In the genomic region with DNA sequence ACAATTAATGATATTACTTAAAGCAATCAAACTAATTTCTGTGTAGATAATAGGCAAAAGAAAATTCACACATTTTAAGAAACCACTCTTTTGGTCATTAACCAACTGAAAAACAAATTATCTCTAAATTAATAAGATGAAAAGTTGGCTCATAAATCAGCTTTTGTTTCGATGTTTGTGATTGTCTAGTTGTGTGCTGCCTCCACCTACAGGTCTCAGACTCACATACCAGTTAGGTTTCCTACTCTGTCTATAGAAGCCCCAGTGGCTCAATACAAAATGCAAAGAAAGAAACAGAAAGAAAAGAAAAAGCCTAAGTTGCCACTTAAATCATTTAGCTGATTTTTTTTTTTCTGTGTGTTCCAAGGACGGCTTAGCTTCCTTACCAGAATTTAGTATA, we compare ENCODE assay signal across 20 mouse cellular contexts. TPM values are rescaled to one million over a fixed set of nuclear protein-coding genes. Genes with fewer than 3 reads are reported as not detected.
A peak's percentile ranks its signal among the peaks of the same experiment; 100 is the strongest.
DNase-seq lines count a peak whose midpoint lies in the region; ATAC-seq and TF ChIP-seq lines count a peak whose summit lies in the region.
"Had no signal": no experiment of that assay in that cellular context is flagged by ENCODE, and none has a peak within 500 bp of the region (broad histone marks: within the 10 kb centered on the region; RNA-seq: fewer than 3 reads in every experiment).

No protein-coding gene starts in this region.

- peak overlapping the region; percentile 92 for H3K4me3 ChIP-seq in layer of hippocampus, adult 2 months
- no peak overlapping the region for H3K4me3 ChIP-seq in neural tube, embryonic 15.5 days (replicated peaks)
- H3K4me3 ChIP-seq: limb, embryonic 13.5 days; liver, embryonic 15.5 days had no signal

- DNase-seq in embryo, embryonic 10 days (ENCODE audit: low spot score) = peak; percentile 10
- DNase-seq in embryo, embryonic 9.5 days (ENCODE audit: extremely low spot score) = no peak
- peak in 1 of 2 experiments; percentile 32 for DNase-seq in layer of hippocampus, adult 2 months (ENCODE audit: low spot score in 2 of 2)
- no peak for DNase-seq in layer of hippocampus, adult 11-12 months (ENCODE audit: low spot score)
- DNase-seq in embryo, embryonic 10.5 days (ENCODE audit: low spot score) = peak; percentile 14
- DNase-seq in spleen, adult 12 weeks (ENCODE audit: low spot score) = no peak
- DNase-seq: adrenal gland, postnatal 36 days; cerebellum, postnatal 36 days; kidney, adult 9 months; lung, postnatal 10 days; thymus, postnatal 14 days had no signal

- H3K36me3 ChIP-seq in neural tube, embryonic 15.5 days = no peaks in the 10 kb centered on the region
- H3K36me3 ChIP-seq: limb, embryonic 13.5 days; liver, embryonic 15.5 days had no signal

- no peak overlapping the region for H3K9ac ChIP-seq in neural tube, embryonic 15.5 days (replicated peaks)
- H3K9ac ChIP-seq: limb, embryonic 13.5 days; liver, embryonic 15.5 days had no signal

- peak overlapping the region; percentile 100 for H3K27ac ChIP-seq in layer of hippocampus, adult 2 months
- H3K27ac ChIP-seq in neural tube, embryonic 15.5 days (replicated peaks) = no peak overlapping the region
- H3K27ac ChIP-seq: limb, embryonic 13.5 days; liver, embryonic 15.5 days had no signal

- H3K4me1 ChIP-seq in neural tube, embryonic 15.5 days = peaks cover 24% of the 10 kb centered on the region
- H3K4me1 ChIP-seq: liver, embryonic 15.5 days had no signal

- H3K4me2 ChIP-seq in neural tube, embryonic 15.5 days = peak overlapping the region; percentile 81; the same call in 1 of the 2 replicates
- H3K4me2 ChIP-seq: limb, embryonic 13.5 days; liver, embryonic 15.5 days had no signal

- TF ChIP-seq CTCF in layer of hippocampus, adult 2 months (conservative IDR thresholded peaks at IDR 0.05) = peak; percentile 77

- no peak for ATAC-seq in neural tube, embryonic 15.5 days (ENCODE audit: low FRiP score)
- no peak for ATAC-seq in erythroid progenitor cell, adult 5-6 weeks (replicated peaks; ENCODE audit: low FRiP score, poor library complexity, severe bottlenecking)
- ATAC-seq: activated CD4-positive, CD25-positive, alpha-beta regulatory T cell, adult 4 months; inflammation-experienced regulatory T-cells, adult 6 months had no signal

- WGBS in neural tube, embryonic 15.5 days = 55% methylated on average over 2 of the region's 2 CpGs

- no peaks in the 10 kb centered on the region for H3K9me3 ChIP-seq in neural tube, embryonic 15.5 days (replicated peaks)
- H3K9me3 ChIP-seq: limb, embryonic 13.5 days; liver, embryonic 15.5 days had no signal

- H3K27me3 ChIP-seq in neural tube, embryonic 15.5 days (replicated peaks) = no peaks in the 10 kb centered on the region

RNA-seq across cellular contexts. Expression of gene Gabra2, which starts 1.8 kb away (rescaled TPM):
- total RNA-seq in layer of hippocampus, adult 2 months (2021) = 100 to 1,000 TPM; 140 to 145 TPM
- 42.8 and 54.0 TPM in 2 replicates for polyA plus RNA-seq in neural tube, embryonic 15.5 days (2015; fragmentation: Nextera tagmentation; extraction: Ambion mirVana)
- total RNA-seq in erythroid progenitor cell, adult 5-6 weeks (2015; ENCODE audit: low replicate concordance) = not detected in 2 replicates
- total RNA-seq in erythroid progenitor cell, adult 5-6 weeks (2017; ENCODE audit: low replicate concordance) = not detected in 2 replicates
- total RNA-seq: granulocyte monocyte progenitor cell, adult 5-6 weeks; megakaryocyte-erythroid progenitor cell, adult 5-6 weeks had no signal
- polyA plus RNA-seq: activated CD4-positive, CD25-positive, alpha-beta regulatory T cell, adult 4 months; small intestine, adult 2 months had no signal

Comparison
In these comparisons a context has a peak if more than half of its experiments do, and no peak if none do; other contexts are left out.
1. DNase-seq: peak in embryo, embryonic 10 days (single experiment) and embryo, embryonic 10.5 days (single experiment); none in embryo, embryonic 9.5 days (single experiment), layer of hippocampus, adult 11-12 months (single experiment) and spleen, adult 12 weeks (single experiment).
2. RNA of gene Gabra2, which starts 1.8 kb away (total RNA-seq): 140 to 145 TPM in layer of hippocampus, adult 2 months; not detected in erythroid progenitor cell, adult 5-6 weeks; every median in the first group is over 100 times any median in the second.